Mouse (Mus musculus) stomach, embryonic 16.5 days (tissue): ENCODE results near the gene Ikzf1. TPM values are rescaled to one million over a fixed set of nuclear protein-coding genes. Genes with fewer than 3 reads are reported as not detected.

Source experiments
- ATAC-seq: fragments of 200-750 bp; cut with Nextera tagmentation; 2 replicates; pipeline ENCODE4 v1.8.0; 2017; ENCODE audit warnings: moderate number of reproducible peaks, moderate TSS enrichment; ENCODE audit not compliant: insufficient read depth, low FRiP score
- H3K27ac ChIP-seq: fragments of 300-500 bp; sonication (generic); 2 replicates; pipeline ENCODE4 v1.5.1; 2014; ENCODE audit warnings: low read length
- H3K27me3 ChIP-seq: fragments of 300-500 bp; sonication (generic); 2 replicates; pipeline ENCODE4 v1.6.1; 2014; ENCODE audit warnings: low read length, control low read depth, mixed read lengths; ENCODE audit not compliant: control insufficient read depth, insufficient read depth
- H3K36me3 ChIP-seq: fragments of 300-500 bp; sonication (generic); 2 replicates; pipeline ENCODE4 v1.6.1; 2014; ENCODE audit warnings: low read length; ENCODE audit not compliant: control insufficient read depth, insufficient read depth
- H3K4me1 ChIP-seq: fragments of 300-500 bp; sonication (generic); 2 replicates; pipeline ENCODE4 v1.6.1; 2014; ENCODE audit warnings: low read length, control low read depth, mixed read lengths; ENCODE audit not compliant: control insufficient read depth, insufficient read depth
- H3K4me2 ChIP-seq: fragments of 300-500 bp; sonication (generic); 2 replicates; pipeline ENCODE4 v1.6.1; 2014; ENCODE audit warnings: low read depth, low read length, mixed read lengths
- H3K4me3 ChIP-seq: fragments of 300-500 bp; sonication (generic); replicated peaks from 2 replicates; pipeline ENCODE4 v1.5.1; 2014; ENCODE audit warnings: mild to moderate bottlenecking, low read length
- H3K9ac ChIP-seq: fragments of 300-500 bp; sonication (generic); 2 replicates; pipeline ENCODE4 v1.6.1; 2014; ENCODE audit warnings: low read length
- H3K9me3 ChIP-seq: fragments of 300-500 bp; sonication (generic); replicated peaks from 2 replicates; pipeline ENCODE4 v1.6.1; 2016; ENCODE audit warnings: low read length, control low read depth; ENCODE audit not compliant: control insufficient read depth
- WGBS: fragments of 180-500 bp; shearing (Covaris S2); extraction: QIAGEN DNeasy Blood & Tissue Kit; methylation state at CpG from one replicate; pipeline ENCODE4 v1.1.7; 2014; 5-methylcytosine and 5-hydroxymethylcytosine counted together
- polyA plus RNA-seq: library from polyadenylated mRNA; unstranded; fragments of >200 nt; fragmentation: Nextera tagmentation; extraction: Ambion mirVana; gene quantifications from 2 replicates; pipeline ENCODE4 v1.2.1, GENCODE M21; 2015

Gene Ikzf1
- polyA plus RNA-seq, 1 experiment from 2014 or later = 3.5 TPM

GRCm38 (mm10) chr11:11672974-11673373 is 11.8 kb upstream of the Ikzf1 start:
- Histone ChIP-seq H3K4me3 (no peak overlapping the region), H3K4me2 (no peak overlapping the region), H3K27me3 (no peaks in the 10 kb centered on the region), H3K9me3 (no peaks in the 10 kb centered on the region), H3K27ac (no peak overlapping the region), H3K36me3 (no peaks in the 10 kb centered on the region), H3K9ac (no peak overlapping the region), H3K4me1 (no peaks in the 10 kb centered on the region)
- ATAC-seq = no peak
- whole genome bisulfite sequencing = 63% methylated on average over 4 of the region's 4 CpGs

- Histone ChIP-seq H3K4me3 (no peak overlapping the region), H3K9ac (no peak overlapping the region), H3K36me3 (no peaks in the 10 kb centered on the region), H3K4me1 (no peaks in the 10 kb centered on the region), H3K9me3 (no peaks in the 10 kb centered on the region), H3K27me3 (no peaks in the 10 kb centered on the region), H3K4me2 (no peak overlapping the region), H3K27ac (no peak overlapping the region)
- ATAC-seq = no peak
Observed at GRCm38 (mm10) chr11:11675063-11675462, 9.7 kb upstream of the Ikzf1 start.

DNA sequence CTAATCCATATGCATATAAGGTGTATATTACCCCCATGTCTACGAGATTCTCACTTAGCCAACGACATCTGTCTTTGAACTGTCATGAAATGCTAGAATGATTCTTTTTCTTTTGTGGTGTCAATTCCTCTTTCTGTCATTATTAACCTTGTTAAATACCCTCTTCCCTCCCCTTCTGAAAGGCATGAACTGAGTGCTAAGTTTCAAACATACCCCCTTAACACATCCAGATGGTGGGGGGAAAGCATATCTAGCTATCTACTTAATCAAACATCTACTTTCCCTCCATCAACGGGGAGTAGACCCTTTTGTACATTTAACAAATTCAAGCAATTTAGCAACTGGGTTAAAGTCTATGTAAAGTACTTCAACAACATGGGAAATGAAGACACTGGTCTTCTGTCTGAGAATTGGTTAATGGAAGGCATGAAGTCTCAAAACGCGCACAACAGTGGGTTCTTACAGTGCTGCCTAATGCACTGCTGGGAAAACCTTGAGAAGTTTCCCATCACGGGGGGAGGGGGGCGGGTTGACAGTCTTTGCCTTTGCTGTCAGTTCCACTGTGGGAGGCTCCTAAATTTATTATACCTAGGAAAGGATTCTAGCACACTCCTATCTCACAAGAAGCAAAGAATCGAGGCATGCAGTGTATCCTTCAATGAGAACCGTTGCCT is 8.6 kb upstream of the Ikzf1 start:
- no peak for ATAC-seq
- no peaks in the 10 kb centered on the region for H3K36me3 ChIP-seq

DNA sequence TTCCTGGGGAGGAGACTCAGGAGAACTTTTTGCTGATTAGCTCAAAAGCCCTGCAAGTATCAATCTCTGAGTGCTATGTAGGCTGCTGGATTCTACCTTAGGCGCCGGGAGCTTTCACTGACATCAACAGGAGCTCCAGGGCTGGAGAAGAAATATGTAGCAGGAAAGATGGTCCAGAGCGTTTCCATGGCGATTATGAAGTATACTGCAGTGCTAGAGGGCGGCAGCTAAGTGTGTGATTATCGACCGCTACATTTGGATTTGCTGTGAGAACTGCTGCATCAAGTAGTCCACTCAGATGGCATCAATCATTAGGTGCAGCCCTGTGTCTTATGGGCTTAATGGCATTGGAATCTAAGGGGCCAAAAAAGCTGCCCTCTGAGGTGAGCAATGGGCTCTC is 7.6 kb upstream of the Ikzf1 start:
- no peak overlapping the region for H3K4me3 ChIP-seq
- no peak for ATAC-seq
- no peaks in the 10 kb centered on the region for H3K9me3 ChIP-seq
- H3K9ac ChIP-seq = no peak overlapping the region
- H3K4me2 ChIP-seq = no peak overlapping the region
- H3K36me3 ChIP-seq = no peaks in the 10 kb centered on the region
- H3K27ac ChIP-seq = no peak overlapping the region
- WGBS = 81% methylated on average over 7 of the region's 7 CpGs
- no peaks in the 10 kb centered on the region for H3K4me1 ChIP-seq
- no peaks in the 10 kb centered on the region for H3K27me3 ChIP-seq

More for the DNA sequence above, 8.6 kb upstream of the Ikzf1 start:
- Histone ChIP-seq H3K4me1 (no peaks in the 10 kb centered on the region), H3K4me2 (no peak overlapping the region), H3K4me3 (no peak overlapping the region), H3K9me3 (no peaks in the 10 kb centered on the region), H3K9ac (no peak overlapping the region), H3K27me3 (no peaks in the 10 kb centered on the region), H3K27ac (no peak overlapping the region)
- 76% methylated on average over 9 of the region's 9 CpGs for WGBS

- no peak for ATAC-seq
Observed at GRCm38 (mm10) chr11:11678972-11679371, 5.8 kb upstream of the Ikzf1 start.

DNA sequence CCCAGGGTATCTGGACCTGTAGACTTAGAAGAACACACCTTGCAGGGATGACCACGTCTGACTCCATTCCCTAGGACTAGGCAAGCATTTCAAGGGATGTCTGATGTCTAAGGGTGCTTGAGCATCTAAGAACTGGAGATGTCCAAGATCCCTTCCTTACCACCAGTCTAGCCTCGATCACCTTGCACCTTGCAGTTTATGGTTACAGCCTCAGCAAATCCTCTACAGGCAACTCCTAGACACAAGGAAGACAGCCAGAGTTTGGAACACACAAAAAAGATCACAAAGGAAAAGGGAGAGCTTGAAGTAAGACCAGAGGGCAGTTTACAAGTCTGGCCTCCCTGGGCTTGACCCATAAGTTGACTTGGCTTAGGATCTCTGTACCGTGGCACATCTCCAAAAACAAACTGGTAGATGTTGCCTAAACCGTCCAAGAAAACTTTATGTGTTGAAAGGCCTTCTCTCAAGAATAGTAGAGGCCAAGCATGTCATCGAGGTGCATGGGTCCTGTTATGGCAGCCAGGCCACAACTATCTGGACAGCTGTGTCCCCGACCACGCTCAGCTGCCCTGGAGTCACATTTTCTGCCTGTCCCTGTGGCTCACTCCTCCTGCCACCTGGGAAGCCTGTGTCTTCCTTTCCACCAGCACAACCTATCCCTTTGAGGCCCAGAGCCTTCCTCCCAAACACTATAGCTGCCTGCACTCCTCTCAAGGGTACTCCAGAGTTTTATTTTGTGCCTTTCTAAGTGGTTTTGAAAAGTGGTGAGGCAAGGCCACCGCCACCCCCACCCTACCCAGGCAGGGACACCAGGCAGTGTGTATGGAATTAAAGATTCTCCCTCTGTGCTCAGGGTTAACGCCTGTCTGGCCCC is 510 bp upstream of the Ikzf1 start:
- Histone ChIP-seq H3K36me3 (no peaks in the 10 kb centered on the region), H3K27ac (no peak overlapping the region), H3K4me2 (no peak overlapping the region), H3K27me3 (peaks cover 33% of the 10 kb centered on the region), H3K4me1 (peaks cover 6% of the 10 kb centered on the region; the same call in 1 of the 2 replicates), H3K9ac (no peak overlapping the region), H3K4me3 (no peak overlapping the region), H3K9me3 (no peaks in the 10 kb centered on the region)
- no peak for ATAC-seq
- 73% methylated on average over 9 of the region's 9 CpGs for WGBS

More at GRCm38 (mm10) chr11:11678972-11679371, 5.8 kb upstream of the Ikzf1 start:
- Histone ChIP-seq H3K4me2 (no peak overlapping the region), H3K4me1 (no peaks in the 10 kb centered on the region), H3K9ac (no peak overlapping the region), H3K36me3 (no peaks in the 10 kb centered on the region), H3K9me3 (no peaks in the 10 kb centered on the region), H3K4me3 (no peak overlapping the region), H3K27ac (no peak overlapping the region), H3K27me3 (0 out of 2 replicates have a peak, but pooled peaks cover 3% of the 10 kb centered on the region)
- WGBS = 74% methylated on average over 6 of the region's 6 CpGs

GRCm38 (mm10) chr11:11685853-11686395 is 1.1 kb downstream of the Ikzf1 start:
- Histone ChIP-seq H3K27me3 (peaks cover 33% of the 10 kb centered on the region), H3K36me3 (no peaks in the 10 kb centered on the region), H3K27ac (no peak overlapping the region; the same call in 1 of the 2 replicates), H3K4me2 (peak overlapping the region; percentile 99), H3K4me3 (peak overlapping the region; percentile 68), H3K9me3 (no peaks in the 10 kb centered on the region), H3K4me1 (peaks cover 6% of the 10 kb centered on the region; the same call in 1 of the 2 replicates), H3K9ac (peak overlapping the region; percentile 74)
- WGBS = under 1% methylated on average over 62 of the region's 66 CpGs
- peak; percentile 68 for ATAC-seq

- peak overlapping the region; percentile 68 for H3K4me3 ChIP-seq
- WGBS = 9% methylated on average over 16 of the region's 16 CpGs
- no peak overlapping the region for H3K27ac ChIP-seq
- no peaks in the 10 kb centered on the region for H3K9me3 ChIP-seq
- H3K9ac ChIP-seq = no peak overlapping the region
- H3K4me2 ChIP-seq = peak overlapping the region; percentile 99
- peaks cover 33% of the 10 kb centered on the region for H3K27me3 ChIP-seq
- peaks cover 6% of the 10 kb centered on the region; the same call in 1 of the 2 replicates for H3K4me1 ChIP-seq
- ATAC-seq = no peak
- H3K36me3 ChIP-seq = no peaks in the 10 kb centered on the region
Observed at GRCm38 (mm10) chr11:11686569-11687051, 1.8 kb downstream of the Ikzf1 start.
